Mouse (Mus musculus) heart, adult 2 months (tissue): ENCODE results near the gene Tex261.
A peak's percentile ranks its signal among the peaks of the same experiment; 100 is the strongest.

ENCODE experiments used
- CTCF ChIP-seq: fragments of 200-600 bp; IDR thresholded peaks from 2 replicates; pipeline ENCODE4 v1.8.1; 2022; ENCODE audit warnings: antibody characterized with exemption, mild to moderate bottlenecking, moderate library complexity
- POLR2A ChIP-seq: fragments of 200-500 bp; IDR thresholded peaks from 2 replicates; pipeline ENCODE4 v1.6.1; 2011; ENCODE audit warnings: mild to moderate bottlenecking, low read depth, low read length, control low read depth; ENCODE audit not compliant: insufficient read depth

DNA sequence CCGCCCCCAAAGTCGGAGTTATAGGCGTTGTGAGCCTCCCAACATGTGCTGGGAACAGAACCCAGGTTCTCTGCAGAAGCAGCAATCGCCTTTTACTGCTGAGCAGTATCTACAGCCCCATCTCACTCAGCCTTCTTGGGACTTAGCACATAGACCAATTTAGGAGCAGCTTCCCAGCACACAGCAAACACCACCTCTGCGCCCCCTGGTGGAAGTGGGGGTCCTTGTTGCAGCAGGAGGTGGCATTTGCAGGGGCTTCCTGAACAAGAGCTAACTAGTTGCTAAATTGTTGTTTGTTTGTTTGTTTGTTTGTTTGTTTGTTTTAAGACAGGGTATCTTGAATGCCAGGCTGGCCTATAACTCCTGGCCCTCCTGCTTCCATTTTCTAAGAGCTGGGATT is 44.5 kb downstream of the Tex261 start:
- TF ChIP-seq CTCF = peak; percentile 85
- no peak for TF ChIP-seq POLR2A
